Mouse (Mus musculus): ENCODE results near the gene Vill. TPM values are rescaled to one million over a fixed set of nuclear protein-coding genes. Genes with fewer than 3 reads are reported as not detected.

Gene Vill
- polyA plus RNA-seq, 1 experiment from 2014 or later: 17.2 TPM

DNA sequence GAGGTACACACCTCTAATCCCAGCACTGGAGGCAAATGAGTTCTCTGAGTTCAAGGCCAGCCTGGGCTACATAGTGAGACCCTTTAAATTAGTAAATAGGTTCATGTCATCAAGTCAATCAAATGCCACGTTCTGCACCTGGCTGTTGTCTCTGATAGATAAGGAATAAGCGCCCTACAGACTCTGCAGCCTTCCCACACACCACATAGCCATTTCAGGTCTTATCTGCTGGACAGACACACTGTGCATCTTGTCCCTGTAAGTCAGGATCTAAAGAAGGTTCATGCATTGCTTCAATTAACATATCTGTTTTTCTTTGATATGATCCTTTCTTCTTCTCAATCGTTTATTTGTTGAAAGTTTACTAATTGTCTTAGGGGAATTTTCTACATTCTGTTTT lies 14.0 kb upstream of the Vill start:
- H3K9ac ChIP-seq: no peak overlapping the region
- no peak overlapping the region for H3K4me2 ChIP-seq (replicated peaks)
- H3K27ac ChIP-seq: no peak overlapping the region
- no peaks in the 10 kb centered on the region for H3K9me3 ChIP-seq
- no peak for ATAC-seq
- peaks cover 30% of the 10 kb centered on the region for H3K36me3 ChIP-seq
- 88% methylated on average over 3 of the region's 3 CpGs for WGBS
- H3K4me1 ChIP-seq (replicated peaks): peaks cover 9% of the 10 kb centered on the region
- no peak overlapping the region for H3K4me3 ChIP-seq (replicated peaks)
- H3K27me3 ChIP-seq (replicated peaks): no peaks in the 10 kb centered on the region

DNA sequence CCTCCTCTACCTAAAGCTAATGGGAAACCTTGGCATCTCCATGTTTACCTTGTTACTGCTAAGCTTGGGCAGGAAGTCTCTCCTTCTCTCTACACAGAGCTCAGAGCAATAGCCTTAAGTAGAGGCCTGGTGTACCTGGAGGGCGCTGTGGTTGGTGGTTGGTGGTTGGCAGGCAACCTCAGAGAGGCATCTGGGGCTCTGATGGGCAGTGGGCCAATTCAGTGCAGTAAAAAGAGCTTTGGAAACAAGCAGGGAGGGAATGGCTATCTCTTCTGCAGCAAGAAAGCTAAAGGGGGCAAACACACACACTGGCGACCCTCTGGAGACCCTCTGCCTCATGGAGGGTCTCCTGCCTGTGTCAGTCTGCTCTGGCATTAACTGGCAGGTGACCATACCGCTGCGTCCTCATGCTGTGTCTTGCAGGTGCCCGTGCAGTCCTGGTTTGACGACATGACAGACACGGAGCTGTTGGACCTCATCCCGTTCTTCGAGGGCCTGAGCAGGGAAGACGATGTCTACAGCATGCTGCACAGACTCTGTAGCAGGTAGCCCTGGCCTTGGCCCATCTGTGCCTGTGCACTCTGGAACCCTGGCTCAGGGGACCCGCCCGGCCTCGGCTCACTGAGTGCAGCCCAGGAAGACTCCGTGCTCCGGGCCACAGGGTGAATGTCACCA lies 12.3 kb upstream of the Vill start:
- no peak overlapping the region for H3K9ac ChIP-seq
- no peak overlapping the region for H3K4me2 ChIP-seq (replicated peaks)
- H3K9me3 ChIP-seq: no peaks in the 10 kb centered on the region
- H3K27me3 ChIP-seq (replicated peaks): no peaks in the 10 kb centered on the region
- no peak overlapping the region for H3K4me3 ChIP-seq (replicated peaks)
- H3K27ac ChIP-seq: no peak overlapping the region
- 89% methylated on average over 15 of the region's 15 CpGs for WGBS
- H3K36me3 ChIP-seq: peaks cover 22% of the 10 kb centered on the region
- H3K4me1 ChIP-seq (replicated peaks): peaks cover 9% of the 10 kb centered on the region
- ATAC-seq: no peak

DNA sequence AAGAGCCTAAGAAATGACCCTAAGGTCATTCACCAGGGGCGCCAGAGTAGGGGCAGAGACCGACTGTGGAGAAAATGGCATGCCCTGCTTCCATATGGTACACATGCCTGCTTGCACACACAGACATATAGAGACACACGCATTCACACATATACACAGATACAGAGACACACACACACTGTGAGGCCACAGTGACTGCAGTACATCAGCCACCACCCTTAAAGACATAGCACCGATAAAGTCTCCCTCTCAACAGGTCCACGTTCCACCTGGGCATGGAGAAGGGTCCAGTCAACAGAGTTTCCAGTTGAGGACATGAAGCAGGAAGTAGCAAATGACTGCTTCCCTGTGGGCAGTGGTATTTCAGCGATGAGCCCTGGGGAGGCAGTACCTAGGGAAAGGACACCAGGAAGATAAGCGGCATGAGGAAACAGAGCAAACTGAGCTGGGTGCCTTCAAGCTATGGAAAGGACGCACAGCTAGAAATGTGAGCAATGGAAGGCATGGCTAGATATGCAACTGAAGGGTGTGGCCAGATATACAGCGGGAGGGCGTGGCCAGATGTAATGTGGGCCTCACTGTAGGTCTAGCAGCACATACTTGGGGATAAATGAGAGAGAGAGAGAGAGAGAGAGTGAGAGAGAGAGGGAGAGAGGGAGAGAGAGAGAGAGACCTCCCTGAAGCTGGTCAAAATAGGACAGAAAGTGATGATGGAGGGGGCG lies 4.2 kb upstream of the Vill start:
- no peak overlapping the region for H3K9ac ChIP-seq
- WGBS: 69% methylated on average over 11 of the region's 11 CpGs
- ATAC-seq: peak; percentile 64

DNA sequence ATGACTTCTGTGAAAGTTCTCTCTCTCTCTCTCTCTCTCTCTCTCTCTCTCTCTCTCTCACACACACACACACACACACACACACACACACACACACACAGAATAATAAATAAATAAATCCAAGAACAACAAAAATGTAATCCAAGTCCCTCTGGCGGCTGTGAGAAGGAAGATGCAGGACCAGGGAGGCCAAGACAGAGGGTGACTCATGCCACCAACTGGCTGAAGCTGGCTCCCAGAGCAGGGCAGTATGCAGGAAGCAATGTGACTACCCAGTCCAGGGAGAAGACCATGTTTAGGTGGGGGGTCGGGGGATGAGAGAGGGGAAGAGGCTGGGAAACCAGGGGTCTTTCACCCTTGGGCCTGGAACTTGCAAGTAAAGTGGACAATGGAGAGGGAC lies 1.4 kb upstream of the Vill start:
- WGBS: 73% methylated on average over 2 of the region's 2 CpGs
- Histone ChIP-seq H3K9ac (no peak overlapping the region), H3K4me2 (replicated peaks) (no peak overlapping the region), H3K4me1 (replicated peaks) (peaks cover 28% of the 10 kb centered on the region), H3K9me3 (no peaks in the 10 kb centered on the region), H3K27ac (no peak overlapping the region), H3K27me3 (replicated peaks) (no peaks in the 10 kb centered on the region), H3K36me3 (no peaks in the 10 kb centered on the region), H3K4me3 (replicated peaks) (no peak overlapping the region)
- ATAC-seq: no peak

More for the DNA sequence above, 4.2 kb upstream of the Vill start:
- Histone ChIP-seq H3K9me3 (no peaks in the 10 kb centered on the region), H3K4me1 (replicated peaks) (peaks cover 20% of the 10 kb centered on the region), H3K27ac (peak overlapping the region; percentile 27; the same call in 1 of the 2 replicates), H3K4me2 (replicated peaks) (no peak overlapping the region), H3K27me3 (replicated peaks) (no peaks in the 10 kb centered on the region), H3K36me3 (no peaks in the 10 kb centered on the region), H3K4me3 (replicated peaks) (no peak overlapping the region)

DNA sequence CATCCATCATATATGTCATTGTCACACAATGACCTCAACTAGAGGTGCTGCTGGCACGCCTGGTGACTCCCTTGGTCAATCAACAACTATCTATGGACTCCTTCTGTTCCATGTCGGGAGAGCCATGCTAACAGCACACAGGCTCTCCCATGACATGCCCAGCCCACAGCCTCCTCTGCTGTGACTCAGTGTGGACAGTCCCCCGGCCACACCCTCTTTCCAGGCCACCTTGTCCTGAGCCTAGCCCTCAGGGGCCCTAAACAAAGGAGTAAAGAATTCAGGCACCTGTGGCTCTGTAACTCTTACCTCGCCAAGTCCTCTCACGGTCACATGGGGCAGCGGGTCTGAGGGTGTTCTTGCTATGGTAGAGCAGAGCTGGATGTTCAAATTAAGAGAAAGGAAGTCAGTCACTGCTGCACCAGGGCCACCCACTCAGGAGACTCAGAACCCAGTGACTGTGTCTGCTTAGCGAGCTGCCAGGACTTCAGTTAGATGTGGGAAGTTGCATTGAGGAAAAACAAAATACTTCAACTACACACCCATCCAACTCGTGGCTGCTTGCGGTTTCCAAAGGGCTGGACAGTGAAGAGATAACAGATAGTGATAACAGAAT lies 1.5 kb downstream of the Vill start:
- peak; percentile 40 for ATAC-seq
- H3K4me1 ChIP-seq (replicated peaks): peaks cover 22% of the 10 kb centered on the region
- H3K27me3 ChIP-seq (replicated peaks): no peaks in the 10 kb centered on the region
- H3K9me3 ChIP-seq: no peaks in the 10 kb centered on the region
- no peak overlapping the region for H3K27ac ChIP-seq
- H3K36me3 ChIP-seq: no peaks in the 10 kb centered on the region
- peak overlapping the region; percentile 76; the same call in 1 of the 2 replicates for H3K4me2 ChIP-seq (replicated peaks)
- WGBS: 65% methylated on average over 9 of the region's 9 CpGs
- no peak overlapping the region for H3K9ac ChIP-seq
- H3K4me3 ChIP-seq (replicated peaks): no peak overlapping the region

DNA sequence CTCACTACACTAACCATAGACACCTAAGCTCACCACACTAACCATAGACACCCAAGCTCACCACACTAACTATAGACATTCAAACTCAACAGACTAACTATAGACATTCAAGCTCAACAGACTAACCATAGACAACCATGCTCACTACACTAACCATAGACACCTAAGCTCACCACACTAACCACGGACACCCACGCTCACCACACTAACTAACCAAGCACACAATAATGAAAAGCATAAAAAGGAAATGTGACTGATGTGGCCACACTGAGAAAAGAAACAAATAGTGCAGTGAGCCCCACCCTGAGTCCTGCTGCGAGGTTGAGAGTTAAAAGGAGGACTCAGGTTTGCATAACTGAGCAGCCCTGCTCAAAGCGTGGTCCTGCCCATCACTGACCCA lies 2.8 kb downstream of the Vill start:
- H3K27me3 ChIP-seq (replicated peaks): no peaks in the 10 kb centered on the region
- no peak for ATAC-seq
- WGBS: 84% methylated on average over 4 of the region's 4 CpGs
- no peaks in the 10 kb centered on the region for H3K9me3 ChIP-seq
- peaks cover 22% of the 10 kb centered on the region for H3K4me1 ChIP-seq (replicated peaks)
- H3K4me3 ChIP-seq (replicated peaks): no peak overlapping the region
- no peak overlapping the region for H3K9ac ChIP-seq
- no peak overlapping the region for H3K27ac ChIP-seq
- no peaks in the 10 kb centered on the region for H3K36me3 ChIP-seq
- no peak overlapping the region for H3K4me2 ChIP-seq (replicated peaks)

DNA sequence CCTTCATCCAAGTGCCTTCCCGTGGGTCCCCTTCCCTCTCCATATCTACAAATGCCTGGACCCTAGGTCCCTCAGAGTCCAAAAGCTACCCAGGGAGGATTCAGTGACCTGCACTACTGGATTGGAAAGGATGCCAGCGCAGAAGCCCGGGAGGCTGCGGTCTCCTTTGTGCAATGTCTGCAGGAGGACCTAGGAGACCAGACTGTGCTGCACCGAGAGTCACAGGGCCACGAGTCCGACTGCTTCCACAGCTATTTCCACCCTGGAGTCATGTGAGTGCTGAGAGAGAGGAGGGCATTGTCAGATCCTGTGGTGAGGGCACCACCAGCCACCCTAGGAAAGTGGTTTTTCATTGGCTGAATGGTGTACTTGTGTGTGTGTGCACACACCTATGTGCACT lies 5.7 kb downstream of the Vill start:
- H3K27me3 ChIP-seq (replicated peaks): no peaks in the 10 kb centered on the region
- WGBS: 80% methylated on average over 7 of the region's 7 CpGs
- no peak overlapping the region for H3K4me3 ChIP-seq (replicated peaks)
- H3K36me3 ChIP-seq: no peaks in the 10 kb centered on the region
- H3K4me1 ChIP-seq (replicated peaks): peaks cover 8% of the 10 kb centered on the region
- H3K9ac ChIP-seq: no peak overlapping the region
- ATAC-seq: no peak
- H3K9me3 ChIP-seq: no peaks in the 10 kb centered on the region
- H3K4me2 ChIP-seq (replicated peaks): no peak overlapping the region
- H3K27ac ChIP-seq: no peak overlapping the region

DNA sequence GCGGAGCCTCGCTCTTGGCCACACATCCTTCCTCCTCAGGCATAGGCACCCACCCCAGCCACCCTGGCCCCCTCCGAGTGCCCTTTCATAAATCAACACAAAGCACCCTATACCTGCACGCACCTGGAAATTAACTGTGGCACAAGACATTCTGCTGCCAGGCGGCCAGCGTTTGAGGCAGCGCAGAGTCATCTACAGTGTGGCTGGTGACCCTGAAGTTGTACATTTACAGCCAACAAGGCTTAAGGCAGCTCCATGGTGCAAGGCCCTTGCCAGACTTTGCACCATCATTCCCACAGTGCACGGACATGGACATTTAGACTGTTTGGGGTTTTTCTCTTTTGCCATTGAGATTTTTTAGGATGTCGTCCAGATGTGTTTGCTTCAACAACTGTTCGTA lies 8.1 kb downstream of the Vill start:
- Histone ChIP-seq H3K27ac (no peak overlapping the region), H3K4me2 (replicated peaks) (no peak overlapping the region), H3K9ac (no peak overlapping the region), H3K9me3 (no peaks in the 10 kb centered on the region), H3K4me1 (replicated peaks) (peaks cover 13% of the 10 kb centered on the region; the same call in 1 of the 2 replicates), H3K36me3 (no peaks in the 10 kb centered on the region), H3K4me3 (replicated peaks) (no peak overlapping the region), H3K27me3 (replicated peaks) (no peaks in the 10 kb centered on the region)
- no peak for ATAC-seq
- WGBS: 88% methylated on average over 10 of the region's 10 CpGs

DNA sequence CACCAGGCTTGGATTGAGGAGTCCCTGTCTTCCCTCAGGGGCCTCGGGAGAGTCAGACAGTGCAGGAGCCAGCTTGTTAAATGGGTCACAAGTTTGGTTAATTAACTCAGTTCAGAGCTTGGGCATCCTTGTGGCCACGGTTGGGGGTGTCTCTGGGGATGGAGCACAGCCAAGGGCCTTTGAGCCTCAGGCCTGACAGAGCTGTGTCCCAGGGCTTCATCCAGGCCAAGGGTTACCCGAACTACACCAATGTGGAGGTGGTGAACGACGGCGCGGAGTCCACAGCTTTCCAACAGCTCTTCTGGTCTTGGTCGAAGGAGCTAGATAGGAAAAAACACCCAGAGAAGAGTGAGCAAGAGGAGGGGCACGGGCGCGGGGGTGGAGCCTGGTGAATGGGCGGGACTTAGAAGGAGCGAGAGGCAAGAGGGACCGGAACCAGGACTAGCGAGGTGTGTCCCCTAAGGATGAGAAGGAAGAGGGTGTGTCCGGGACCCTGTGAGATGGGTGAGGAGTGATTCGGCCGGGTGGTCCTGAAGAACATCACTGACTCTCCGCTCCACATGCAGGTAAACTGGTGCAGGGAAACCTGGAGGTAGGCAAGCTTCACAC lies 10.6 kb downstream of the Vill start:
- H3K4me2 ChIP-seq (replicated peaks): peak overlapping the region; percentile 1; the same call in 1 of the 2 replicates
- no peaks in the 10 kb centered on the region for H3K27me3 ChIP-seq (replicated peaks)
- H3K4me3 ChIP-seq (replicated peaks): no peak overlapping the region
- no peak overlapping the region for H3K27ac ChIP-seq
- no peaks in the 10 kb centered on the region for H3K9me3 ChIP-seq
- WGBS: 43% methylated on average over 19 of the region's 19 CpGs
- no peak for ATAC-seq
- H3K9ac ChIP-seq: no peak overlapping the region
- no peaks in the 10 kb centered on the region for H3K36me3 ChIP-seq
- H3K4me1 ChIP-seq (replicated peaks): peaks cover 13% of the 10 kb centered on the region; the same call in 1 of the 2 replicates

DNA sequence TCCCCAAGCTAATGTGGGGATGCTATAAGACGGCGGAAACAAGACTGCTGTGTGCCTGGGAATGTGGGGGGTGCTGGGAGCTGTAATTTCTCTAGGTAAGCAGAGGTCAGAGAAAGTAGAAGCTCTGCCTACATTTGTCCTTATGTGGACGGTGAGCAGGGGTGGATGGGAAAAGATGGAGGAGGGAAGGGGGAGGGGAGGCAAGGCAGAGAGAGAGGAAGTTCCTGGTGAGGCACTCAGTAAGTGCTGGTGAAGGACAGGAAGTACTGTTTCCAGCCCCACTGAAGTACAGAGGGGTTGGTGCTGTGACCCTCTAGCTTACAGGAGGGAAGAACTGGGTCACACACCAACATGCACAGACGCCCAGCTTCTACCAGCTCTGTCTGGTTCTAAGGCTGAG lies 11.7 kb downstream of the Vill start:
- H3K9me3 ChIP-seq: no peaks in the 10 kb centered on the region
- ATAC-seq: no peak
- 49% methylated on average over 4 of the region's 4 CpGs for WGBS
- H3K36me3 ChIP-seq: no peaks in the 10 kb centered on the region
- H3K4me3 ChIP-seq (replicated peaks): no peak overlapping the region
- H3K4me2 ChIP-seq (replicated peaks): no peak overlapping the region
- no peak overlapping the region for H3K27ac ChIP-seq
- H3K27me3 ChIP-seq (replicated peaks): no peaks in the 10 kb centered on the region
- peaks cover 13% of the 10 kb centered on the region; the same call in 1 of the 2 replicates for H3K4me1 ChIP-seq (replicated peaks)
- H3K9ac ChIP-seq: no peak overlapping the region

DNA sequence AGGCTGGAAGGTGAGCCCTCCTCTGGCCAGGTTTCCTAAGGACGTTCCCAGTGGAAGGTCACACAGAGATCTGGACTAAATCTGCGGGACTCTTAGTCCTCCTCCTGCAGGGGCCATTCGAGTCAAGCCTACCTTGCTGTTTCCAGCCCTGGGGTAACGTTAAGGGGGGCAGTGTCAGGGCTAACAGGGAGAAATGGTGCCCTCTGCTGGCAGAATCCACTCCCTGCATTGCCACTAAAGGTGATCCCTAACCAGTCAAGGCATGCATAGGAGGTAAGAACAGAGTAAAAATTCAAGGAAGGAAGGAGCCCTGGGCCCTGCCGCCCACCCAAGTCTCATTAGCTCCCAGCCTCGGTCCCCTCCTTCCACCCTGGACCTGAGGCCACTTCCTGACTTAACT lies 15.0 kb downstream of the Vill start:
- Histone ChIP-seq H3K36me3 (no peaks in the 10 kb centered on the region), H3K4me2 (replicated peaks) (no peak overlapping the region), H3K4me1 (replicated peaks) (peaks cover 13% of the 10 kb centered on the region; the same call in 1 of the 2 replicates), H3K27me3 (replicated peaks) (no peaks in the 10 kb centered on the region), H3K9me3 (no peaks in the 10 kb centered on the region), H3K27ac (no peak overlapping the region), H3K4me3 (replicated peaks) (no peak overlapping the region), H3K9ac (no peak overlapping the region)
- peak; percentile 45 for ATAC-seq
- WGBS: 4% methylated on average over 6 of the region's 6 CpGs

DNA sequence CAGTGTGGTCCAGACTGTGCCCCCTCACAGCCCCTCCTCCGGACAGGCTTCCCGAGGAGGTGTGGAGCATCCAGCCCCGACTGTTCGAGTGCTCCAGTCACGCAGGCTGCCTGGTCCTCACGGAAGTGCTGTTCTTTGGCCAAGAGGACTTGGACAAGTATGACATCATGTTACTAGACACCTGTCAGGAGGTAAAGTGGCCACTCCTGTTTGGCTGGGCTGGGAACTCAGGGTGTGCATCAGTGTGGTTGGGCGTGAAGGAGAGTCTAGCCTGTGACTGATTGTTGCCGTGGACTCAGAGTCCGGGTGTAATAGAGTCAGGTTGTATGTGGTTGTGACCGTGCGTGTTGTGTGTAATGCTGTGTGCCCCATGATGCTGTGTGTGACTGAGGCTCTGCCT lies 15.7 kb downstream of the Vill start:
- no peak overlapping the region for H3K4me3 ChIP-seq (replicated peaks)
- ATAC-seq: 0 out of 2 replicates have a peak, but pooled peaks have one; percentile 15
- no peaks in the 10 kb centered on the region for H3K27me3 ChIP-seq (replicated peaks)
- 81% methylated on average over 11 of the region's 11 CpGs for WGBS
- H3K9me3 ChIP-seq: no peaks in the 10 kb centered on the region
- H3K4me2 ChIP-seq (replicated peaks): no peak overlapping the region
- peaks cover 14% of the 10 kb centered on the region; the same call in 1 of the 2 replicates for H3K4me1 ChIP-seq (replicated peaks)
- no peak overlapping the region for H3K9ac ChIP-seq
- no peaks in the 10 kb centered on the region for H3K36me3 ChIP-seq
- no peak overlapping the region for H3K27ac ChIP-seq

Data from intestine, embryonic 15.5 days (tissue).